Mouse (Mus musculus) gastrocnemius, postnatal 4 days (tissue): ENCODE data around the gene Lrrc25. TPM values are rescaled to one million over a fixed set of nuclear protein-coding genes. Genes with fewer than 3 reads are reported as not detected.

Experiments
- total RNA-seq, 2 experiments: library from RNA; stranded (reverse); gene quantifications; 2 replicates each; pipeline ENCODE4 v1.2.3; 2021

The Lrrc25 gene
- total RNA-seq, 2 experiments from 2014 or later = 2.5 to 3.2 TPM

Other genes starting within 250 kb of the Lrrc25 start
- gene Comp, start 242.6 kb upstream of the Lrrc25 start, total RNA-seq = 1 to 10 TPM; 4.6 to 9.3 TPM
- 10 to 100 TPM; 16.4 to 20.8 TPM for gene Crtc1, start 176.6 kb upstream of the Lrrc25 start, total RNA-seq
- 1 to 10 TPM; 8.1 to 10.0 TPM for gene Klhl26, start 139.2 kb upstream of the Lrrc25 start, total RNA-seq
- not detected for gene Tmem59l, start 128.8 kb upstream of the Lrrc25 start, total RNA-seq
- gene Crlf1, start 123.0 kb upstream of the Lrrc25 start, total RNA-seq = 1 to 10 TPM; 3.7 to 4.7 TPM
- gene Rex1bd, start 109.4 kb upstream of the Lrrc25 start, total RNA-seq = 100 to 1,000 TPM; 118 to 119 TPM
- gene Uba52, start 105.4 kb upstream of the Lrrc25 start, total RNA-seq = 1,000 to 10,000 TPM; 1,604 to 1,674 TPM
- gene Fkbp8, start 88.4 kb upstream of the Lrrc25 start, total RNA-seq = 100 to 1,000 TPM; 162 to 184 TPM
- 10 to 100 TPM; 57.6 to 60.7 TPM for gene Kxd1, start 88.2 kb upstream of the Lrrc25 start, total RNA-seq
- gene Ell, start 76.7 kb upstream of the Lrrc25 start, total RNA-seq = 10 to 100 TPM; 16.1 to 18.2 TPM
- gene Isyna1, start 21.8 kb upstream of the Lrrc25 start, total RNA-seq = 10 to 100 TPM; 22.8 to 31.3 TPM
- gene Ssbp4, start 7.3 kb upstream of the Lrrc25 start, total RNA-seq = 10 to 100 TPM; 49.6 to 60.7 TPM
- under 1 TPM; 0.32 to 0.39 TPM for gene Gdf15, start 16.3 kb downstream of the Lrrc25 start, total RNA-seq
- gene Pgpep1, start 44.2 kb downstream of the Lrrc25 start, total RNA-seq = 10 to 100 TPM; 41.4 to 47.0 TPM
- gene Lsm4, start 57.1 kb downstream of the Lrrc25 start, total RNA-seq = 10 to 100 TPM; 70.1 to 84.7 TPM
- 100 to 1,000 TPM; 201 to 228 TPM for gene Jund, start 82.8 kb downstream of the Lrrc25 start, total RNA-seq
- gene Iqcn, start 87.3 kb downstream of the Lrrc25 start, total RNA-seq = not detected
- gene Gm3336, start 102.4 kb downstream of the Lrrc25 start, total RNA-seq = not detected
- gene Pde4c, start 107.6 kb downstream of the Lrrc25 start, total RNA-seq = 1 to 10 TPM; 1.4 to 1.5 TPM
- gene Rab3a, start 138.5 kb downstream of the Lrrc25 start, total RNA-seq = 10 to 100 TPM; 41.0 to 44.4 TPM
- 10 to 100 TPM; 27.0 to 27.4 TPM for gene Mpv17l2, start 144.8 kb downstream of the Lrrc25 start, total RNA-seq
- gene Pik3r2, start 160.6 kb downstream of the Lrrc25 start, total RNA-seq = 10 to 100 TPM; 65.2 to 73.0 TPM
- gene Mast3, start 188.9 kb downstream of the Lrrc25 start, total RNA-seq = 10 to 100 TPM; 12.3 to 14.6 TPM
- gene Il12rb1, start 192.3 kb downstream of the Lrrc25 start, total RNA-seq = not detected
- 1 to 10 TPM; 3.9 to 7.0 TPM for gene Arrdc2, start 223.6 kb downstream of the Lrrc25 start, total RNA-seq
- gene Kcnn1, start 247.1 kb downstream of the Lrrc25 start, total RNA-seq = 1 to 10 TPM; 1.7 to 1.8 TPM